Mouse (Mus musculus): ENCODE measurements around the gene Bpgm. TPM values are rescaled to one million over a fixed set of nuclear protein-coding genes. Genes with fewer than 3 reads are reported as not detected.

Gene Bpgm
- polyA plus RNA-seq, 2 experiments = 37.5 to 38.5 TPM

DNA sequence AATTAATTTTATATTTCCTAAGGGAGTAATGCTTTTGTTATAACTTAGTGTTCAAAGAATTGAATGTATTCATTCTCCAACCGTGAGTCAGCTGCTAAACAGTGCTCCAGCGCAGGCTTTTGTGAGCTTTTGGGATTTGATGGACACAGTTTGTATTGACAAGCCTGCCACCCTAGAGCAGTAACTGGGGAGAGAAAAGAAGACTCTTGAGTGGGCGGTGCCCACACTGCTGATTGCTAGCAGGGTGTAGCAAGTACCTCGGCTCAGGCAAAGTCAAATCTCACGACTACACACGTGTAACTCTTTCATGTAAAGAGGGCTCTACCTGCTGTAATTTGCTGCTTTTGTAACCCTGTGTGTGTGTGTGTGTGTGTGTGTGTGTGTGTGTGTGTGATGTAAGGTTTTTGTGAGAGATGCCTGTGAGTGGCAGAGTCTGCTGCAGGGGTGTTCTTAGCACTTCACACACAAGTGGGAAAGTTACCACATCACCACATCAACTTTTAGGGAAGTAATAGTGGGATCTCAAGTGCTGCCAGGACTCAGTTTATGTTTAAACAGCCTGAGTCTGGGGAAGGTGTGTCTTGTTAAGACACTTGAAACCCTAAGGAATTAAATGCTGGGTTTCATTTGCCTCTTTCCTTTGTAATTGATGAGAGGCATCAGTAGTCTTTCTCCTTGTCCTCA, 2.8 kb downstream of the Bpgm start:
- no peaks in the 10 kb centered on the region for H3K27me3 ChIP-seq (ENCODE audit: control insufficient read depth, insufficient read depth, low read length)
- DNase-seq (ENCODE audit: low spot score) = no peak
- H3K9ac ChIP-seq (ENCODE audit: low read depth, low read length, severe bottlenecking) = no peak overlapping the region
- no peak overlapping the region for H3K4me3 ChIP-seq (replicated peaks; ENCODE audit: low read length)
- TF ChIP-seq POLR2A (IDR thresholded peaks at IDR 0.05; ENCODE audit: borderline replicate concordance, extremely low read depth, insufficient read depth, insufficient read length) = no peak
- peaks cover 22% of the 10 kb centered on the region for H3K4me1 ChIP-seq (ENCODE audit: control insufficient read depth, insufficient read depth, low read length)
- no peak overlapping the region for H3K27ac ChIP-seq (replicated peaks; ENCODE audit: low read depth, low read length)
- WGBS = 15% methylated on average over 6 of the region's 6 CpGs
- H3K36me3 ChIP-seq (ENCODE audit: control insufficient read depth, insufficient read depth, low read length) = no peaks in the 10 kb centered on the region
- H3K4me2 ChIP-seq (replicated peaks; ENCODE audit: low read depth, low read length, severe bottlenecking) = peak overlapping the region; percentile 9; the same call in 1 of the 2 replicates
- no peaks in the 10 kb centered on the region for H3K9me3 ChIP-seq (ENCODE audit: control insufficient read depth, low read length)
- no peak for ATAC-seq (ENCODE audit: low FRiP score, low read depth)

DNA sequence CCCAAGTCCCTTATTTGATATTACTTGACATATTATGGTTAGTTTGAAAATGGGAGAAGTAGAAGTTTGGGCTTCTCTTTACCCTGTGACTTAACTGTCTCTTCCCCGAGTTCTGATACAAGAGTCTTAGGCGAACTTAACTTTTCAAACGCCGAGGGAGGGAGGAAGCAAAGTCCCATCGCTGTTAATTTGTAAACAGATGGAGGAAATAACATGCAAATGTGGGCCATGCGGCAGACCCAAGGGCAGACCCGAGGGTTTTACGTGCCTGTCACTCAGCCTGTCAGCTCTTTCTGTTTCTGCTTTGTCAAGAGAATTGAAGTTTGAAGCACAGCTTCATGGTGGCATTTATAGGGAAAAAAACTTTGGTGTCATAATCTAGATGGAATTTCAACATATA, 3.5 kb downstream of the Bpgm start:
- Histone ChIP-seq H3K27me3 (ENCODE audit: control insufficient read depth, insufficient read depth, low read length) (no peaks in the 10 kb centered on the region), H3K9me3 (ENCODE audit: control insufficient read depth, low read length) (no peaks in the 10 kb centered on the region), H3K4me2 (replicated peaks; ENCODE audit: low read depth, low read length, severe bottlenecking) (no peak overlapping the region), H3K9ac (ENCODE audit: low read depth, low read length, severe bottlenecking) (no peak overlapping the region), H3K36me3 (ENCODE audit: control insufficient read depth, insufficient read depth, low read length) (no peaks in the 10 kb centered on the region), H3K4me3 (replicated peaks; ENCODE audit: low read length) (no peak overlapping the region), H3K27ac (replicated peaks; ENCODE audit: low read depth, low read length) (no peak overlapping the region), H3K4me1 (ENCODE audit: control insufficient read depth, insufficient read depth, low read length) (peaks cover 22% of the 10 kb centered on the region)
- no peak for TF ChIP-seq POLR2A (IDR thresholded peaks at IDR 0.05; ENCODE audit: borderline replicate concordance, extremely low read depth, insufficient read depth, insufficient read length)
- ATAC-seq (ENCODE audit: low FRiP score, low read depth) (no peak), DNase-seq (ENCODE audit: low spot score) (no peak)
- 19% methylated on average over 8 of the region's 8 CpGs for WGBS

DNA sequence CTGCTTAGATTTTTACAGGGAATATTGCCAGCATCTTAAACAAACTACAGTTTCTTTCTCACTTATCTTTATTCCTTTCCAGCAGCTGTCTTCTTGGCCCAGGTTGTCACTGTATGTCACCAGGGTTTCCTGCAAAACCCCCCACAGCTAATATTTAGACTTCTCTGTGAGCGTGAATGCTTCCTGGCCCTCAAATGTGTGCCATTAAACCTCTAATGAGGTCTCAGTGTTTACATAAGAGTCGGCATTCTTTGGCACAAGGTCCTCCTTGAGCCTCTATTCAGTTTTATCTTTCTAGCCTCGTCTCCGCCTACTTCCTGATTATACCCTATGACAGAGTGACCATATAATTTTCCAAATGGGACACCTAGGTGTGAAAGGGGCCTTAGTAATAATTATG, 4.7 kb downstream of the Bpgm start:
- no peak for TF ChIP-seq POLR2A (IDR thresholded peaks at IDR 0.05; ENCODE audit: borderline replicate concordance, extremely low read depth, insufficient read depth, insufficient read length)
- H3K27me3 ChIP-seq (ENCODE audit: control insufficient read depth, insufficient read depth, low read length) = no peaks in the 10 kb centered on the region
- H3K4me3 ChIP-seq (replicated peaks; ENCODE audit: low read length) = no peak overlapping the region
- 31% methylated on average over 4 of the region's 4 CpGs for WGBS
- ATAC-seq (ENCODE audit: low FRiP score, low read depth) (no peak), DNase-seq (ENCODE audit: low spot score) (no peak)
- H3K9ac ChIP-seq (ENCODE audit: low read depth, low read length, severe bottlenecking) = no peak overlapping the region
- no peak overlapping the region for H3K4me2 ChIP-seq (replicated peaks; ENCODE audit: low read depth, low read length, severe bottlenecking)
- peaks cover 22% of the 10 kb centered on the region for H3K4me1 ChIP-seq (ENCODE audit: control insufficient read depth, insufficient read depth, low read length)
- H3K9me3 ChIP-seq (ENCODE audit: control insufficient read depth, low read length) = no peaks in the 10 kb centered on the region
- no peak overlapping the region for H3K27ac ChIP-seq (replicated peaks; ENCODE audit: low read depth, low read length)
- no peaks in the 10 kb centered on the region for H3K36me3 ChIP-seq (ENCODE audit: control insufficient read depth, insufficient read depth, low read length)

DNA sequence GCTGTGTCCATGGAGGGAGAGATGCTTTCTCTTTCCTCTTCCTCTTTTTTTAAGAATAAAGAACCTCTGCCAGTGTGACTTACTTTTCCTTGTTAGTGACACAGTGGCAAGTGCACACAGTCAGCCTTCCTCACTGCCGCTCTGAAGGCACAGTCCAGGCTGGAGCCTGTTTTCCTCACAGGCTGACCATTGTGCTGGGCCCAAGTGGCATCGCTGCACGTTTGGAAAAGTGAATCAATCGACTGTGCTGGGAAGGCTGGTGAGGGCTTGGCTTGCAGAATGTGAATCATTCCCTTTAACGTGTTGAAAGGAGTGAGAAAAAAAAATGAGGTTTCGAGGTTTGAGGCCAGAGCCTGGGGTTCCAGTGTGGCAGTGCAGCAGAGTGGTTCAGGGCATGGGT, 5.3 kb downstream of the Bpgm start:
- Histone ChIP-seq H3K27me3 (ENCODE audit: control insufficient read depth, insufficient read depth, low read length) (no peaks in the 10 kb centered on the region), H3K9me3 (ENCODE audit: control insufficient read depth, low read length) (no peaks in the 10 kb centered on the region), H3K9ac (ENCODE audit: low read depth, low read length, severe bottlenecking) (no peak overlapping the region), H3K36me3 (ENCODE audit: control insufficient read depth, insufficient read depth, low read length) (no peaks in the 10 kb centered on the region), H3K4me1 (ENCODE audit: control insufficient read depth, insufficient read depth, low read length) (peaks cover 22% of the 10 kb centered on the region), H3K4me2 (replicated peaks; ENCODE audit: low read depth, low read length, severe bottlenecking) (no peak overlapping the region), H3K27ac (replicated peaks; ENCODE audit: low read depth, low read length) (no peak overlapping the region), H3K4me3 (replicated peaks; ENCODE audit: low read length) (no peak overlapping the region)
- DNase-seq (ENCODE audit: low spot score) = no peak
- WGBS = 70% methylated on average over 6 of the region's 6 CpGs
- no peak for ATAC-seq (ENCODE audit: low FRiP score, low read depth)
- TF ChIP-seq POLR2A (IDR thresholded peaks at IDR 0.05; ENCODE audit: borderline replicate concordance, extremely low read depth, insufficient read depth, insufficient read length) = no peak

GRCm38 (mm10) chr6:34482842-34483241, 6.8 kb downstream of the Bpgm start:
- Histone ChIP-seq H3K27ac (replicated peaks; ENCODE audit: low read depth, low read length) (no peak overlapping the region), H3K9ac (ENCODE audit: low read depth, low read length, severe bottlenecking) (no peak overlapping the region), H3K27me3 (ENCODE audit: control insufficient read depth, insufficient read depth, low read length) (no peaks in the 10 kb centered on the region), H3K4me2 (replicated peaks; ENCODE audit: low read depth, low read length, severe bottlenecking) (no peak overlapping the region), H3K9me3 (ENCODE audit: control insufficient read depth, low read length) (no peaks in the 10 kb centered on the region), H3K4me3 (replicated peaks; ENCODE audit: low read length) (no peak overlapping the region), H3K36me3 (ENCODE audit: control insufficient read depth, insufficient read depth, low read length) (0 out of 2 replicates have a peak, but pooled peaks cover 5% of the 10 kb centered on the region), H3K4me1 (ENCODE audit: control insufficient read depth, insufficient read depth, low read length) (peaks cover 12% of the 10 kb centered on the region)
- ATAC-seq (ENCODE audit: low FRiP score, low read depth) (no peak), DNase-seq (ENCODE audit: low spot score) (no peak)
- no peak for TF ChIP-seq POLR2A (IDR thresholded peaks at IDR 0.05; ENCODE audit: borderline replicate concordance, extremely low read depth, insufficient read depth, insufficient read length)
- 87% methylated on average over 4 of the region's 4 CpGs for WGBS

Data from limb, embryonic 14.5 days (tissue).